Mouse (Mus musculus): ENCODE results near the gene Tmem189. TPM values are rescaled to one million over a fixed set of nuclear protein-coding genes. Genes with fewer than 3 reads are reported as not detected.

Tmem189 gene
- total RNA-seq (2022), result 10 to 100 TPM; 44.5 to 47.5 (median 46.8) TPM

- DNase-seq (ENCODE audit: low spot score in 2 of 2), result peak; percentile 54
These were observed at the start of gene Tmem189 for GRCm38 (mm10) chr2:167689501-167690218. Gene Tmem189 (minus strand): TSS chr2:167689822.

GRCm38 (mm10) chr2:167739030-167739429, 49.4 kb upstream of the Tmem189 start:
- no peak for DNase-seq (ENCODE audit: low spot score in 2 of 2)

GRCm38 (mm10) chr2:167734861-167735260, 45.2 kb upstream of the Tmem189 start:
- DNase-seq (ENCODE audit: low spot score in 2 of 2), result no peak

- DNase-seq (ENCODE audit: low spot score in 2 of 2), result no peak
These were observed 41.5 kb upstream of the Tmem189 start for GRCm38 (mm10) chr2:167731149-167731548.

- no peak for DNase-seq (ENCODE audit: low spot score in 2 of 2)
These were observed 40.4 kb upstream of the Tmem189 start for GRCm38 (mm10) chr2:167730036-167730435.

- DNase-seq (ENCODE audit: low spot score in 2 of 2), result peak; percentile 64 to 67
These were observed 37.5 kb upstream of the Tmem189 start for GRCm38 (mm10) chr2:167727161-167727560.

- DNase-seq (ENCODE audit: low spot score in 2 of 2), result no peak
These were observed 36.3 kb upstream of the Tmem189 start for GRCm38 (mm10) chr2:167725879-167726278.

GRCm38 (mm10) chr2:167723589-167724206, 34.1 kb upstream of the Tmem189 start:
- no peak for DNase-seq (ENCODE audit: low spot score in 2 of 2)

- no peak for DNase-seq (ENCODE audit: low spot score in 2 of 2)
These were observed 32.9 kb upstream of the Tmem189 start for GRCm38 (mm10) chr2:167722538-167722937.

GRCm38 (mm10) chr2:167721159-167721882, 31.7 kb upstream of the Tmem189 start:
- no peak for DNase-seq (ENCODE audit: low spot score in 2 of 2)

- no peak for DNase-seq (ENCODE audit: low spot score in 2 of 2)
These were observed 29.9 kb upstream of the Tmem189 start for GRCm38 (mm10) chr2:167719520-167719919.

GRCm38 (mm10) chr2:167717208-167717607, 27.6 kb upstream of the Tmem189 start:
- no peak for DNase-seq (ENCODE audit: low spot score in 2 of 2)

GRCm38 (mm10) chr2:167715008-167715407, 25.4 kb upstream of the Tmem189 start:
- DNase-seq (ENCODE audit: low spot score in 2 of 2), result no peak

- no peak for DNase-seq (ENCODE audit: low spot score in 2 of 2)
These were observed 24.7 kb upstream of the Tmem189 start for GRCm38 (mm10) chr2:167714298-167714697.

- no peak for DNase-seq (ENCODE audit: low spot score in 2 of 2)
These were observed 23.5 kb upstream of the Tmem189 start for GRCm38 (mm10) chr2:167712872-167713821.

- DNase-seq (ENCODE audit: low spot score in 2 of 2), result no peak
These were observed 21.0 kb upstream of the Tmem189 start for GRCm38 (mm10) chr2:167710574-167710973.

GRCm38 (mm10) chr2:167709969-167710368, 20.3 kb upstream of the Tmem189 start:
- DNase-seq (ENCODE audit: low spot score in 2 of 2), result no peak

GRCm38 (mm10) chr2:167708373-167708772, 18.8 kb upstream of the Tmem189 start:
- DNase-seq (ENCODE audit: low spot score in 2 of 2), result no peak

- DNase-seq (ENCODE audit: low spot score in 2 of 2), result no peak
These were observed 16.7 kb upstream of the Tmem189 start for GRCm38 (mm10) chr2:167706183-167706939.

GRCm38 (mm10) chr2:167704409-167704808, 14.8 kb upstream of the Tmem189 start:
- DNase-seq (ENCODE audit: low spot score in 2 of 2), result no peak
